Mouse (Mus musculus) T-helper 17 cell (primary cell): Measurements from ENCODE around the gene Zfp354c.

Experiments used
- in situ Hi-C, 2 experiments: fragments of 300-600 bp; cut with MboI, MseI; formaldehyde crosslinking; loops; 1 replicate in 1 of 2; 2 replicates in 1 of 2; pipeline ENCODE4 v1.15.1; 2025; ENCODE audit warnings: high pct_unique_total_duplicates in 2 of 2

The Zfp354c gene

DNA sequence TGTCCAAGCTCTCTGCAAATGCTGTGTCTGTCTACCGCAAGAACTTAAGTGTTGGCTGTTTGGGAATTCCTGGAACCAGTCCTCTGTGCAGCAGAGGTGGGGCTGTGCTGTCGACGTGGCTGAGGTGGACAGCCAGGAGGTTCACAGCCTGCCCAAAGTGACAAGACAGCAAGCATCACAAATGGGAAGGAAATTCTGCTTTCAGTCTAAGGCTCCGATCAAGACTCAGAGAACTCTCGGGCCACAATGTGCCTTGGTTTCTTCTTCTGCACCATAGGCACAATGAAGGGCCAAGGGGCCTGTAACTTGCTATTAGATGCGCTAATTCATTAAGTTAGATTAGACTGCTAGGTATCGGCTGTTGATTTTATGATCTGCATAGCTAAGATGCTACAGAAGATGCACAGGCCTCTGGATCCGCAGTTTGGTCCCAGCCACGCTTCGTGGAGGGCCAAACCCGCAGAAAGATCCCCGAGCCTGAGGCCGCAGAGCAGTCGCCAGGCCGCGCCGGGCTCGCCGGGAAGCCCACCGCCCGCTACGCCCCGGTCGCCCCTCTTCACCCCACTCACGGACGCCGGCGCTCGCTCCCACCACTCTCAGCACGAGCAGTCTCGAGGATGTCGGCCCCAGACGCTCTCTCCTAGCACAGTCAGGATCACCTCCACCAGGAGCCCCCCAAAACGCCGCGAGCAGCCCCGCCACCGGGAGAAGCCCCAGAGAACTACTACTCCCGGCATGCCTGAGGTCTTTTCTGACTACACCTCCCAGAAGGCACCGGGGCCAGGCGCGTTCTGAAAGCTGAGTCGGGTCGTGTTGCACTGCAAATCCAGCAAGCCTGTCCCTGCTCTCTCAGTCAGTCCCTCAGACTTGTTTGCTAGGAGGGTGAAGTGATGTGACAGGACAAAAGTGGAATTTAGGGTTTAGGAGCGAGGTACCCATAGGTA is at the start of gene Zfp354c:
Gene Zfp354c, minus strand, starts transcription at position 715 of the 944 bp plus-strand sequence.
- in situ Hi-C loops: loop anchor here in 1 of 2 experiments (25.0 kb wide), 1 partner anchor 860 kb away; the partner anchor contains the start of gene 0610009B22Rik

DNA sequence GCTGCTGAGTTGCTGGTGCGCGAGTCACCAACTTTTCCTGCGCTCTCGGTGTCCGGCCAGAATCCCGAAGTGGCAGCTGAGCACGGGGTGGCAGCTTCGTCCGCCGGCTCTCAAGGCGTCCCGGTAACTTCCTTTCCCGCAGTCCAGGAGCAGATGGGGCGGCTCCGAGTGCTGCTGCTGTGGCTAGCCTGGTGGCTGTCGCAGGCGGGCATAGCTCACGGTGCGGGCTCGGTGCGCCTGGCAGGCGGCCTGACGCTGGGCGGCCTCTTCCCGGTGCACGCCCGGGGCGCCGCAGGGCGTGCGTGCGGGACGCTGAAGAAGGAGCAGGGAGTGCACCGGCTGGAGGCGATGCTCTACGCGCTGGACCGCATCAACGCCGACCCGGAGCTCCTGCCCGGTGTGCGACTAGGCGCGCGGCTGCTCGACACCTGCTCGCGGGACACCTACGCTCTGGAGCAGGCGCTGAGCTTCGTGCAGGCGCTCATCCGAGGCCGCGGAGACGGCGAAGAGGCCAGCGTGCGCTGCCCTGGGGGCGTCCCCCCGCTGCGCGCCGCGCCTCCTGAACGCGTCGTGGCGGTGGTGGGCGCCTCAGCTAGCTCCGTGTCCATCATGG is 23.6 kb upstream of the Zfp354c start:
- in situ Hi-C loops: no loop called here

DNA sequence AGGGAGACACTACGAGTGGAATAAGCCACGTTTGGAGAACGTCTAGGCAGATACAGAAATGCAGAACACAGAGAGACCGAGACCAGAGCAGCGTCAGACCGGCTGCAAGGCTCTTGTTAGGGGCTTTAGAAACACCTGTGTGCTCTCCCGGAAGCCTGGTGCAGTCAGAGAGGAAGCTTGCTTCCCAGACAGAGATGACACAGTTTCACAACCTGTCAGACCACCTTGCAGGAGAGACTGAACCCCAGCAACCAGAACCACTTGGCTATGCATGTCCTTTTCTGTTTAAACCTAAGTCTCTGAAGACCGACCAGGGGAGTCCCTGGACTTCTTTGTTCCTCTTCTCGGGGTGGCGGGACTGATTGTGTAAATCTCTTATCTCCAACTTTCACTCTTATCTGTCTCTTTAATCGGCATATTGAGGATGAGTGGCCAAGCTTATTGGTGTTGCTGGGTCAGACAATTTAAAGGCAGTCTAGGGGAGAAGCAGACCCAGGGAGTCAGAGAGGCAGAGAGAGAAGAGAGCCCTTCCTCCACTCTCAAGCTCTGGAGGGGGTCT is 22.7 kb upstream of the Zfp354c start, which contains the start of gene Grm6:
Gene Grm6, plus strand, starts transcription at position 509 of the 559 bp plus-strand sequence.
- in situ Hi-C loops: no loop called here

DNA sequence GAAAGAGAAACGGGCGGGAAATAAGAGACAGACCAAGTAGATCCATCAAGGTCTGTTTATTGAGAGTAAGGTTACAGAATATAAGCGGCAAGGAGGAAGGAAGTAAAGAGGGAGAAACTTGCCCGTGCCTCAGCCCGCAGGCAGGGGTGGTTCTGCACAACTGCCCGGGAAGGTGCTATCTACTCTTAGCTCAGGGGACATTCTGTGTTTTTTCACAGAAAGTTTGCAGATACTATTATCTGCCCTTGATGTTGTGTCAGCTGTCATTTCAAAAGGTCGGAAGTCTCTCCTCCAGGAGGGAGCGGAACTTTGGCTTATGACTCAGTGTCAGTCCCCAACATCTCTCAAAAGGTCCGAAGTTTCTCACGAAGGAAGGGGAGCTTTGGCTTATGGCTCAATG is 21.8 kb upstream of the Zfp354c start:
- in situ Hi-C loops: loop anchor here in 1 of 2 experiments (25.0 kb wide), 1 partner anchor 838 kb away; the partner anchor contains the start of gene 0610009B22Rik

DNA sequence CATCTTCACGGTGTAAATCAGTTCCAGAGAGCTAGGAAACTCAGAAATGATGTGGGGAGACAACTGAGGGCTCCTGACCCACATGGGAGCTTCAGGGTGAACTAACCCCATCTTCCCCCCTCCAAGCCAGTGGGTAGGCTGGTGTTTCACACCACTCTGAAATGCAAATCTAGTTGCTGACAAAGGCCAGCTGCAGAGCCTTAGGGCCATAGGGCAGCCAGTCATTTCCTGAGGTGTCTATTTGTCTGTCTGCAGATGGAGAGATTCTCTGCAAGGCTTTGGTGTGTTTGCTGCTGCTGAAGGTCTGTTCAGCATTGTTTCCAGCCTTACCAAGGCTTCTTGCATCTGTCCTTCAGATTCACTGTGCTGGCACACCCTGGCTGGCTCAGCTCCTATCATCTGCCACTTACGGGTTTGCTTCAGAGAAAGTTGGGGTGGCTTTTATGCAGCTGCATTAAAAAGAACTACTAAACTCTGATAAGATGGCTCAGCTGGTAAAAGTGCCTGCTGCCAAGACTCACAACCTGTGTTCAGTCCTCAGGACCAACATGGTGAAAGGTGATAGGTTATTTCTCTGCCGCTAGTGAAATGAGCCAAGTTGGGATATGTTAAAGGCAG is 21.1 kb upstream of the Zfp354c start:
- in situ Hi-C loops: loop anchor here in 1 of 2 experiments (25.0 kb wide), 1 partner anchor 839 kb away; the partner anchor contains the start of gene 0610009B22Rik

DNA sequence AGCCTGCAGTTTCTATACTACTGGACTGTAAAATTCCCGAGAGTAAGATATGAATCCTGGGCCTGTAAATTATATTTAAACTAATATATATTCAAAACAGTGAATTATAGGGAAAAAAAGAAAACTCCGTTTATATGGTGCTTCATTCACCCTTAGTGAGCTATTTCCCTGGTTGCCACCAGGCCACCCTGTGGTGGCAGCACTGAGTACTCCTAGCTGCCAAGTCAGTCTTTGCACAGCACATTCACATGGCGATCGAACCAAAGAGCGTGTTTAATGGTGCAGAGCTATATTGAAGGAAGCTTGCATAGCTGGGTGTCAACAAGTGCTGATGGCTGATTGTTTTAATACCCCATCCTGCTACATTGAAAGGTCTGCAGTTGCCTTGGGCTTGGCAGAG is 19.5 kb upstream of the Zfp354c start:
- in situ Hi-C loops: loop anchor here in 1 of 2 experiments (25.0 kb wide), 1 partner anchor 840 kb away; the partner anchor contains the start of gene 0610009B22Rik

DNA sequence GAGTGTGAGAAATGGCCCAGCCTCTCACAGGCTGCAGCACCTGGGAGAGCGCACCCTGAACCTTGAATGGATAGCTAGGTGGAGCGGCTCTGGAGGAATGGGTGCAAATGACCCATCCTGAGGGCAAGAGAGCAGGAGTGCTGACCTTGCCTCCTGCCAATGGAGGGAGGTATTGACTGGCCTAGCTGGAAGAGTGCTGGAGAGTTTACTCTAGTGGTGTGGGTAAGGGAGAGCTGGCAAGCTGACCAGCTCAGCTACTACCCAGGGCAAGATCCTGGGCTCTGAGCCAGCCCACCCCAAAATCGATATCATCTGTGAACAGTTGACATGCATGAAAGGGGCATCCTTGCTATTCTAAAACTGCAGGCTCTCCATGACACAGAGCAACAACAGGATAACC is 18.4 kb upstream of the Zfp354c start:
- in situ Hi-C loops: loop anchor here in 1 of 2 experiments (25.0 kb wide), 1 partner anchor 841 kb away; the partner anchor contains the start of gene 0610009B22Rik

DNA sequence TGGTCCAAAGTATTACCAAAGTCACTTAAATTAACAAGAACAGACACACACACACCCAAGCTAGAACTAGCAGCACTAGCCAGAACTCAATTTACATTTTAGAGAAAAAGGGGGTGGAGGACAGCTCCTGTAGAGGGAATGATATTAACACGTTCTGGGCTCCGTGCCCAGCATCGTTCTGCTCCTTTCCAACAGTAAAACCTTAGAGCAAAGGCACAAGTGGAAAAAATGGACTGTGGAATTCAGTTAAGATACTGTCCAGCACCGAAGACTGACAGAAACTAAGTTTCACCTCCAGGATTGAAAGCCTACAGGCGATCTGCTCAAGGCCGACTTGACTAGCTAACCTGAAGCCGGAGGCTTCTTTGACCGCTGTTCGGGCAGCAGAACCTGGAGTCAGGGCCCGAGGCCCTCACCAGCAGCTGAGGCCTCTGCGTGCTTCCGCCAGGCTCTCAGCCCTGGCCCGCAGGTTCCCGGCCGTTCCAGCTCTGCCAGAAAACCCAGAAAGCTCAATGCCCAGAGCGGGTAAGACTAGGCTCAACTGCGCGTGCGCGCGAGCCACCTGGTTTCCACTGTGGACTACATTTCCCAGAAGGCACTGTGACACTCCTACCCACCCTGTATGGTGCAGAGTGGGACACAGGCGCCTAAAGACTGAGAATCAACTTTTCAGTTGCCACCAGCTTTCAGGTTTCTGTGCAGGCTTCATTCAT is 13.7 kb upstream of the Zfp354c start, which contains the start of gene Zfp879:
Gene Zfp879, minus strand, starts transcription at position 530 of the 713 bp plus-strand sequence.
- in situ Hi-C loops: loop anchor here in 1 of 2 experiments (25.0 kb wide), 1 partner anchor 846 kb away; the partner anchor contains the start of gene 0610009B22Rik

DNA sequence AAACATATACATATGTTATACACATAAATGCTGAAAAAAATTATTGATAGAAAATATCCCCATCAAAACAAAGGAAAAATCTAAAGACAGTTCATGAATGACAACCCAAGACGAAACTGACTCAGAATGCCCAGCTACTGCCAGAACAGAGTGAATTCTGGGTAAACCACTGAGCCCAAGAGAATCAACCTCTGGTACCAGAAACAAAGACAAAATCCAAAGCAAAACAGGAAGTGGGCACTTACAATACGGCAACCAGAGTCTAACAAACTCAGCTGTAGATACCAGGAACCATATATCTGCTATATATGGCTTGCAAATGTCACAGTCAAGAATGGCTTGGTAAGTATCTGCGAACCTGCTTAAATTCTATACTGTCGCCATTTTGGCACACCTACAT is 8.2 kb upstream of the Zfp354c start:
- in situ Hi-C loops: loop anchor here in 1 of 2 experiments (25.0 kb wide), 1 partner anchor 852 kb away; the partner anchor contains the start of gene 0610009B22Rik

DNA sequence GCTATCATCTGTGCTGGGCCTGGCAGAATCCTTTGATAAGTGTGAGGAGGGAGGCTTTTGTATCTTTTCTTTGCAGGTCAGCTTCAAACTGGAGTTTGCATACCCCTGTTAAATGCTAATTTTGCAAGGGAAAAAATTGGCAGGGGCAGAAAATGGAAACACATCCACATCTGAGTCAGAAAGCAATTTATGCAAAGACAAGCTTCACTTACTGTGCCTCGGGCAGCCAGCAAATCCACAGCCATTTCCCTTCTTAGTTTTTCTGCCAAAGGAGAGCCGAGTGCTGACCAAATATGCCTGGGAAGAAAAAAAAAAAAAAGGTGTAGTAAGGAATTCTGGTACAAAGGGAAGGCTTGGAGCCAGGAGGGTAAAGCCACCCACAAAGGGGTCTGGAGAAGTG is 1.3 kb downstream of the Zfp354c start:
- in situ Hi-C loops: loop anchor here in 1 of 2 experiments (25.0 kb wide), 1 partner anchor 861 kb away; the partner anchor contains the start of gene 0610009B22Rik

DNA sequence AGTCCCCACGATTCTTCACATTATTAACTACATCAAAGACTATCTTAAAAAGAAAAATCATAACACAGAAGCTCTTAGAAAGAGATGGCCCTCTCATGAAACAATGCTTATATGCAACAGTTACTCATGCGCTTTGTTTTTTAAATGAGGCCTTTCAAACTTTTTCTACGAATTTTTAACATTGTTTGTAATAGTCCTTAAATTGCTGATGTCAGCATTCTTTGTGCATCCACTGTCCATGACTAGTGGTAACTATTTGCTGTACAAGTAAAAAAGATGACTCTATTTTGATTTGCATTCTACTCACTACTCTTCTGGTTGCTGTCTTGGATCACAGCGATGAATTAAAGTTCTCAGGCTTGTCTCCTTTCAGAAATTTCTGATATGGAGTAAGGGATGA is 13.3 kb downstream of the Zfp354c start:
- in situ Hi-C loops: no loop called here

DNA sequence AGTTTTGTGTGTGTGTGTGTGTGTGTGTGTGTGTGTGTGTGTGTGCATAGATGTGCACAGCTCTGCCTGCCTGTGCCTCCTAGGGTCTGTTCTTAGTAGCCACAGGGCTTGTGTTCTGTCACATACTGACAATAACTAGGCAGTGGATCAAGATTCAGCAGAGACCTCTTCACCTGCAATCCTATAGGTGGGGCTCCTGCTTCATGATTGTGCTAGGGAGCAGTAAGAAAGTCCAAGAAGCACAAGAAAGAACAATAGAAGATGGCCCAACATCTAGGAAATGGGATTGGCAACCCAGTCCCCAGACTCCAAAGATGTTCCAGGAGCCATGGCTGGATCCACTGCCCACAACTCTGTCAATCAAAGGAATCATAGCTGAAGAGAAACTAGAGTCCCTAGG is 28.7 kb downstream of the Zfp354c start:
- in situ Hi-C loops: no loop called here

DNA sequence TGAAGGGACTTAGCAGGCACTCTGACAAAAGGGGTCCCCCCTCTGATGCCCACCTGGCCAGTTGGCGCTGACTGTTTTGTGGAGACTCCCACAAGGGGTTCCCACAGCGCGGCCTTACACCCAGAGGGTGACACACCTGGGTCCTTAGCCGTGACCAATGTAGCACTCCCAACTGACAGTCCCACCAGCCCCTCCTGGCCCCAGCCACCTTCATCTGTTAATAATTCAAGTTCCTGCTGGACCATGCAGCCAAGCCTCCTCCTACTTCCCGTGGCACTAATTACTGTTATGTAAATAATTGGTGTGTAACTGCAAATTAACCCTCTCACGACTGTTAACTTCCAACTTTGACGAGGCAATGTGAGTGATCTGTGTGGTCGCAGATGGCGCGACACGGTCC is 29.9 kb downstream of the Zfp354c start:
- in situ Hi-C loops: no loop called here

DNA sequence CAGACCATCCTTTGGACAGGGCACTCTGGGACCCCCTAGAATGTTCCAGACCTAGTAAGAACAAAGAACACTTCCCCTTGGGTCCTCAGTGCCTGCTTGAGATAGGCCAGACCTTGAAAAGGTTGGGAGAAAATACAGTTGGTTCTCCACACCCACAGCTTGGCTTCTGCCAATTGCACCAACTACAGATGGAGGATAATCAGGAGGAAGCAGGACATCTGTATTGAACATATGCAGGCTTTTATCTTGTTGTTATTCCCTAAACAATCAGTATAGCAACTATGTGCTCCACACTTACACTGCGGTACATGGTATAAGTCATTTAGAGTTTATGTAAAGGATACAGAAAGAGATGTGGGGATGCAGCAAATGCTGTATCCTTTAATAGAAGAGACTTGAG is 56.5 kb downstream of the Zfp354c start:
- in situ Hi-C loops: no loop called here

DNA sequence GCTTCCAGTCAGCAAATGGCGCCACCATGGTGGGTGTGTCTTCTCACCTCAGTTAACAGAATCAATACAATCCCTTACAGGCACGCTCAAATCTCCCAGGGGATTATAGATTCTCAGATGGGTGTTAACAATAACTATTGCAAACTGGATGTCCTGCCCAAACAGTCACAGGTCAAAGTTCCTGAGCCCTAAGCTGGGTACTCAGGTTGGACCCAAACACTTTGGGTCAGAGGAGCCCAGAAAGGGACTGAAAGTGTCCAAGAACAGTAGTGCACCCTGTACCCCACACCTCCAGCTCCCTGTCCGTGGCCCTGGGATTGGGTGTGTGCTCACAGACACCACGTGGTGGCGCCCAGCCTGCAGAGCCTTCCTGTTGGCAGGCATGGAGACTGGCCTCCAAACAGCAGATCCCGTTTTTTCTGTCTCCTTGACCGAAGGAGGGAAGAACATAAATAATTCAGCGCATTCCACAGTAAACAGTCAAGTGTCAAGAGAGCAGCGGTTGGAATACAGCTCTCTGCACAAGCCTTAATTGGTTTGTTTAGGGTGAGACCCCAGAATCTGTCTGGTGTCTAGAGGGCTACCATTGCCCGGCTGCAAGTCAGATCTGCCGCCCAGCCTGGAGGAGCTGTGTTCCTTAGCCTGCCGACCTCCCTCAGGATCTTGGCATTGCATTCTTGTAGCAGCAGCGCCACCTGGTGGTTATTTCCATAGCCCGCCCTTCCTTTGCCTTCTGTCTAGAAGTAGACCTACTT is 58.4 kb downstream of the Zfp354c start:
- in situ Hi-C loops: no loop called here

DNA sequence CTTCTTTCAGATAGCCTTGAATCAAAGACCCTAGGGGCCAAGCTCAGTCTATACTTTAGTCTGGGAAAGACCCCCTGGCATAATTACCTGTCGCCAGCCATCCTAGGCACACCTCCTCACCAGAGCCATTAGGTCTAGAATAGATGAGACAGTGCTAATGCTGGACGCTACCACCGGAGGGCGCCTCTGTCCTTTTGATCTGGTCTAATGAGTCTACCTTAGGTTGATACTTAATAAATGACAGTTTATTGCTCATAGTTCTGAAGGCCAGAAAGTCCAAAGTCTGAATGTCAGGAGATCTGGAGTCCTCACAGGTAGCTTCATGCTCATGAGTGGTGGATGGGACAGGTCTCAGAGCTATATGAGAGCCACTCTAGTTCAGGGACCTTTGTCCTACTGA is 60.5 kb downstream of the Zfp354c start:
- in situ Hi-C loops: no loop called here

DNA sequence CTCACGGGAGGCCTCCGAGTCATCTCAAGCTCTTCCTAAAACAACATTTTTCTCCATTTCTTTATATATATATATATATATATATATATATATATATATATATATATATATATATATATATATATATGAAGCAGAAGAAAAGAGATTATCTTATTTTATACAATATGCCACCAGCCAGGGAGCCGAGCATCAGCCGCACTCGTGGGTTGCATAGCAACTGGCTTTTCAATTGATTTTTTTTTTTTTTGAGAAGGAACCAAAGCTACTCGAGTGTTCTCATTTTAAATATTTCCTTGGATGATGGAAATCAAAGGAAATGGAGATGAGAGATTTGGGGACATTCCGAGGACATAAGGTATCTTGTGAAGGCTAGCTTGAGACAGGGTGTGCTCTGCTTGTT is 61.1 kb downstream of the Zfp354c start:
- in situ Hi-C loops: no loop called here
